Mouse (Mus musculus): ENCODE data around the gene Slc6a9.

Gene Slc6a9

GRCm38 (mm10) chr4:117882701-117883691 is 48.7 kb downstream of the Slc6a9 start, which contains the start of gene B4galt2:
Gene B4galt2 (minus strand): TSS chr4:117883487.
- DNase-seq, result peak; percentile 62

- no peak for DNase-seq
These were observed 49.8 kb downstream of the Slc6a9 start for GRCm38 (mm10) chr4:117884146-117884545.

GRCm38 (mm10) chr4:117885093-117885492 is 50.8 kb downstream of the Slc6a9 start:
- no peak for DNase-seq

GRCm38 (mm10) chr4:117885994-117886393 is 51.7 kb downstream of the Slc6a9 start:
- no peak for DNase-seq

- DNase-seq, result peak; percentile 30
These were observed 52.3 kb downstream of the Slc6a9 start for GRCm38 (mm10) chr4:117886644-117887043.

- DNase-seq, result peak; percentile 95
These were observed 52.8 kb downstream of the Slc6a9 start, which contains the start of gene Atp6v0b for GRCm38 (mm10) chr4:117887133-117887532. Gene Atp6v0b (minus strand): TSS chr4:117887333.

- DNase-seq, result no peak
These were observed 53.6 kb downstream of the Slc6a9 start for GRCm38 (mm10) chr4:117887920-117888319.

GRCm38 (mm10) chr4:117889471-117889870 is 55.2 kb downstream of the Slc6a9 start:
- DNase-seq, result no peak

- DNase-seq, result no peak
These were observed 55.7 kb downstream of the Slc6a9 start for GRCm38 (mm10) chr4:117890031-117890430.

GRCm38 (mm10) chr4:117890750-117891149 is 56.4 kb downstream of the Slc6a9 start:
- no peak for DNase-seq

- peak; percentile 91 for DNase-seq
These were observed 57.4 kb downstream of the Slc6a9 start, which contains the start of gene Dph2 for GRCm38 (mm10) chr4:117891738-117892161. Gene Dph2 (minus strand): TSS chr4:117892032.

- DNase-seq, result peak; percentile 57
These were observed 59.1 kb downstream of the Slc6a9 start for GRCm38 (mm10) chr4:117893376-117893775.

- no peak for DNase-seq
These were observed 60.3 kb downstream of the Slc6a9 start for GRCm38 (mm10) chr4:117894601-117895000.

- DNase-seq, result no peak
These were observed 61.0 kb downstream of the Slc6a9 start for GRCm38 (mm10) chr4:117895339-117895738.

- no peak for DNase-seq
These were observed 61.7 kb downstream of the Slc6a9 start for GRCm38 (mm10) chr4:117896031-117896430.

- no peak for DNase-seq
These were observed 63.8 kb downstream of the Slc6a9 start for GRCm38 (mm10) chr4:117898111-117898510.

GRCm38 (mm10) chr4:117904094-117904493 is 69.8 kb downstream of the Slc6a9 start:
- DNase-seq, result no peak

GRCm38 (mm10) chr4:117904761-117905160 is 70.5 kb downstream of the Slc6a9 start:
- no peak for DNase-seq

- DNase-seq, result peak; percentile 71
These were observed 71.9 kb downstream of the Slc6a9 start for GRCm38 (mm10) chr4:117906196-117906595.

- DNase-seq, result no peak
These were observed 74.6 kb downstream of the Slc6a9 start for GRCm38 (mm10) chr4:117908834-117909453.

- DNase-seq, result no peak
These were observed 77.8 kb downstream of the Slc6a9 start for GRCm38 (mm10) chr4:117912131-117912561.

- no peak for DNase-seq
These were observed 78.5 kb downstream of the Slc6a9 start for GRCm38 (mm10) chr4:117912685-117913273.

- DNase-seq, result peak; percentile 58
These were observed 79.1 kb downstream of the Slc6a9 start for GRCm38 (mm10) chr4:117913421-117913820.
